Mouse (Mus musculus) Patski (cell line): Measurements from ENCODE around the gene Wscd2. TPM values are rescaled to one million over a fixed set of nuclear protein-coding genes. Genes with fewer than 3 reads are reported as not detected.

Experiments
- ATAC-seq: fragments of 100-300 bp; one replicate; pipeline ENCODE4 v1.8.0; 2021
- CTCF ChIA-PET: fragments of 350-600 bp; sonication (Branson Sonifier 250); formaldehyde crosslinking; loops from one replicate; lab custom pipeline; 2022; ENCODE audit warnings: inconsistent platforms; lab: Charles Lee
- POLR2A ChIA-PET: fragments of 350-600 bp; sonication (Branson Sonifier 250); formaldehyde crosslinking; loops from one replicate; lab custom pipeline; 2022; ENCODE audit warnings: antibody characterized with exemption, inconsistent platforms; lab: Charles Lee
- DNase-seq: peaks from one replicate; pipeline ENCODE4 v3.0.0-alpha.2; 2011; ENCODE audit warnings: low read depth, low spot score
- H3K27me3 ChIP-seq: fragments of 371-371 bp; one replicate; pipeline ENCODE4 v1.5.1; 2021
- CTCF ChIP-seq: fragments of 100-300 bp; IDR thresholded peaks from one replicate; pipeline ENCODE4 v1.5.1; 2021
- in situ Hi-C: fragments of 300-500 bp; cut with MboI; formaldehyde crosslinking; loops from 3 replicates; pipeline ENCODE4 v1.11.1; 2018; ENCODE audit warnings: low pct_unique_long_range_greater_than_20kb, mixed read lengths
- polyA plus RNA-seq: library from polyadenylated mRNA; unstranded; gene quantifications from one replicate; pipeline ENCODE4 v1.2.3, GENCODE M21; 2021

Wscd2 gene
- polyA plus RNA-seq, 1 experiment from 2014 or later, result 0.28 TPM

- no peak for TF ChIP-seq CTCF
- in situ Hi-C loops, result no loop called here
- ATAC-seq (no peak), DNase-seq (no peak)
- ChIA-PET POLR2A (no interaction called here), CTCF (no interaction called here)
- H3K27me3 ChIP-seq, result no peaks in the 10 kb centered on the region
Observed at GRCm38 (mm10) chr5:113639126-113639525, 149.0 kb downstream of the Wscd2 start.

Other genes with a start within 250 kb of the Wscd2 start
- gene Sgsm1, start 179.5 kb upstream of the Wscd2 start, polyA plus RNA-seq, result 0.12 TPM
- not detected for gene Aym1, start 133.0 kb upstream of the Wscd2 start, polyA plus RNA-seq
- not detected for gene Cmklr1, start 160.1 kb downstream of the Wscd2 start, polyA plus RNA-seq
- not detected for gene 1700069L16Rik, start 234.4 kb downstream of the Wscd2 start, polyA plus RNA-seq
- 8.5 TPM for gene Ficd, start 245.5 kb downstream of the Wscd2 start, polyA plus RNA-seq